Mouse (Mus musculus) liver, embryonic 11.5 days (tissue): ENCODE measurements around the gene Trappc3. TPM values are rescaled to one million over a fixed set of nuclear protein-coding genes. Genes with fewer than 3 reads are reported as not detected.

Experiments used
- ATAC-seq: fragments of 200-750 bp; cut with Nextera tagmentation; replicated peaks from 2 replicates; pipeline ENCODE4 v1.8.0; 2017; ENCODE audit warnings: moderate number of reproducible peaks, mild to moderate bottlenecking, moderate TSS enrichment, moderate library complexity; ENCODE audit not compliant: low FRiP score
- DNase-seq: peaks from one replicate; pipeline ENCODE4 v3.0.0-alpha.2; 2017; ENCODE audit warnings: low spot score
- H3K27ac ChIP-seq: fragments of 300-500 bp; sonication (generic); 2 replicates; pipeline ENCODE4 v1.5.1; 2014; ENCODE audit warnings: mild to moderate bottlenecking, low read depth, low read length, control low read depth
- H3K27me3 ChIP-seq: fragments of 300-500 bp; sonication (generic); replicated peaks from 2 replicates; pipeline ENCODE4 v1.6.1; 2014; ENCODE audit warnings: low read length, mixed read lengths; ENCODE audit not compliant: control insufficient read depth, insufficient read depth
- H3K36me3 ChIP-seq: fragments of 300-500 bp; sonication (generic); 2 replicates; pipeline ENCODE4 v1.6.1; 2014; ENCODE audit warnings: mild to moderate bottlenecking, low read length, moderate library complexity, mixed read lengths; ENCODE audit not compliant: control insufficient read depth, insufficient read depth
- H3K4me1 ChIP-seq: fragments of 300-500 bp; sonication (generic); replicated peaks from 2 replicates; pipeline ENCODE4 v1.6.1; 2014; ENCODE audit warnings: low read length, mixed read lengths; ENCODE audit not compliant: control insufficient read depth, insufficient read depth
- H3K4me2 ChIP-seq: fragments of 300-500 bp; sonication (generic); 2 replicates; pipeline ENCODE4 v1.6.1; 2014; ENCODE audit warnings: mild to moderate bottlenecking, control low read depth, moderate library complexity
- H3K4me3 ChIP-seq: fragments of 300-500 bp; sonication (generic); 2 replicates; pipeline ENCODE4 v1.5.1; 2014; ENCODE audit warnings: low read depth, low read length, control low read depth
- H3K9ac ChIP-seq: fragments of 300-500 bp; sonication (generic); 2 replicates; pipeline ENCODE4 v1.6.1; 2014; ENCODE audit warnings: low read depth, low read length, control low read depth
- H3K9me3 ChIP-seq: fragments of 300-500 bp; sonication (generic); 2 replicates; pipeline ENCODE4 v1.6.1; 2016; ENCODE audit warnings: low read length, inconsistent platforms, mixed read lengths; ENCODE audit not compliant: control insufficient read depth
- WGBS: fragments of 180-500 bp; shearing (Covaris S2); extraction: QIAGEN DNeasy Blood & Tissue Kit; methylation state at CpG from one replicate; pipeline ENCODE4 v1.1.7; 2014; 5-methylcytosine and 5-hydroxymethylcytosine counted together
- polyA plus RNA-seq: library from polyadenylated mRNA; unstranded; fragments of >200 nt; fragmentation: Nextera tagmentation; extraction: Ambion mirVana; gene quantifications from 2 replicates; pipeline ENCODE4 v1.2.1, GENCODE M21; 2014

Gene Trappc3
- polyA plus RNA-seq, 1 experiment from 2014 or later = 20.6 TPM

- peak overlapping the region; percentile 84; the same call in 1 of the 2 replicates for H3K9ac ChIP-seq
- 35% methylated on average over 9 of the region's 9 CpGs for WGBS
- no peak for DNase-seq
- H3K9me3 ChIP-seq = no peaks in the 10 kb centered on the region
- no peak for ATAC-seq
- H3K4me1 ChIP-seq = peaks cover 41% of the 10 kb centered on the region
- peak overlapping the region; percentile 94 for H3K4me2 ChIP-seq
- no peaks in the 10 kb centered on the region; the same call in 1 of the 2 replicates for H3K36me3 ChIP-seq
- H3K27me3 ChIP-seq = no peaks in the 10 kb centered on the region; the same call in 1 of the 2 replicates
- peak overlapping the region; percentile 90 for H3K4me3 ChIP-seq
- peak overlapping the region; percentile 82; the same call in 1 of the 2 replicates for H3K27ac ChIP-seq
These were observed 7.6 kb upstream of the Trappc3 start for GRCm38 (mm10) chr4:126254315-126255112.

DNA sequence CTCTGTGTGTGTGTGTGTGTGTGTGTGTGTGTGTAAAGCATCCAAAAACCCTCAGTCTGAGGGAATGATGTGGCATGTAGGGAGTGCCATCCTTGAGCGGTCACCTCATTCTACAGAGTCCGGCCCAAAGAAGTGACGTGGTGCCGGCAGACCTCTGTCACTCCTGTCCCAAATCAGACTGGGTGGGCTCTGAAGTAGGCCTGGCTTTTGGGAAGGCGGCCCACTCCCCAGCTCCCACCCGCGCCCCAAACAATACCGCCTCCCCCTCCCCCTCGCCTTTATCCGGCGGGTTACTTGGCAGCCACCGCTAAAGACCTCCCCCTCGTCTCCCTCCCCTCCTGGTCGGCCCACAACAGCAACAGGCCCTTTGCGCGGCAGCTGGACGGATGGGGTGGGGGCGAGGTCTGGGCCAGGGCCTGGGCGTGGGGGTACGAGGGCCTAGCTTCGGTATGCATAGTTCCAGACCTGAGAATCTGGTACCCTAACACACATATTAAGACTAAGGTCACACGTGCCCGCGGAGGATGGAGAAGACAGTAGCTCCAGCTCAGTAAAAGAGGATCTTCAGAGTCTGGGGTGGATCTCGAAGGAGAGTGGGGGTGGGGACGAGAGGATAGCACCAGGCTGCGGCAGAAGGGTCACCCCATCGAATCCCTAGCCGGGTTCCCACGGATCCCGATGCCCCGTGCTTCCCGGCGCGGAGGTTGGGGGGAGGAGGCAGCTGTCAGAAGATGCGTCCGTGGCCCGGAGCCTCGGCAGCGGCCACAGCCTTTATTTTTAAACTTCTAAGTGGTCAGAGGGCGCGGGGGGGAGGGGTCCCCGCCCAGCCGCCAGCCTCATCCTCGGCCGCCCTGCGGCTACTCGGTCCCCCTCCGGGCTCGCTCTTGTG lies 6.8 kb upstream of the Trappc3 start:
- Histone ChIP-seq H3K4me3 (peak overlapping the region; percentile 90), H3K4me1 (peaks cover 47% of the 10 kb centered on the region), H3K4me2 (peak overlapping the region; percentile 94), H3K27ac (peak overlapping the region; percentile 82), H3K27me3 (no peaks in the 10 kb centered on the region; the same call in 1 of the 2 replicates), H3K36me3 (no peaks in the 10 kb centered on the region; the same call in 1 of the 2 replicates), H3K9me3 (no peaks in the 10 kb centered on the region), H3K9ac (peak overlapping the region; percentile 84)
- DNase-seq (peak; percentile 57), ATAC-seq (peak; percentile 18)
- 2% methylated on average over 49 of the region's 50 CpGs for WGBS

DNA sequence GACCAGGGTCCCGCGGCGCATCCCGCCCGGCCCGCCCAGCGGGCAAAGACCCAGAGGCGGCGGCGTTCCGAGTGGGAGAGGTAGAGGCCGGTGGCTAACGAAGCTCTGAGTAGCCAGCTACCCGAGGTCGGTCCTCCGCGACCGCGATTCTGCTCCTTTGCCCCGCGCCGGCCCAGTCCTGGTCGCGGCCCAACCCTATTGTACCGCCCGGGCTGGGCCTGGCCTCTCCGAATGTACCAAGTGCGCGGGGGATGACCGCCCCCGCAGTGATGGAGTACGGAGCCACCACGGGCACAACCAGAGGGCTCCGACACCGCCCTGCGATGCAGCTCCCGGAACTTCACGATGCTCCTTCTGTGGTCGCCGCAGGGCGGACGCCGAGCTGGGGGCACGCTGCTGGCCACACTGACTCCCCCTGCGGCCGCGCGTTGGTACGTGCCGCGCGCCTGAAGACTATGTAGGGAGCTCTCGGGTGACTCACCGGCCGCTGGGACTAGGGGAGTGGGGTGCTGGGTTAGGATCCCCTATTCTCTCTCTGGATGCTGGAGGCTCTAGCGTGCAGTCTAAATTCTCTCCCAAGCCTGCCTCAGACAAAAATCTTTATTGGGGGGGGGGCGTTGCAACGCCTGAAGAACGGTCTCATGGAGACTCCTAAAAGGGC lies 5.9 kb upstream of the Trappc3 start, which contains the start of gene Map7d1:
Gene Map7d1, minus strand, starts transcription at position 213 of the 661 bp plus-strand sequence.
- H3K4me1 ChIP-seq = peaks cover 55% of the 10 kb centered on the region
- DNase-seq (peak; percentile 90), ATAC-seq (peak; percentile 84)
- no peaks in the 10 kb centered on the region for H3K9me3 ChIP-seq
- H3K27ac ChIP-seq = peak within 1 kb of the TSS; percentile 82
- no peaks in the 10 kb centered on the region; the same call in 1 of the 2 replicates for H3K36me3 ChIP-seq
- peak within 1 kb of the TSS; percentile 94 for H3K4me2 ChIP-seq
- peak within 1 kb of the TSS; percentile 84 for H3K9ac ChIP-seq
- H3K27me3 ChIP-seq = no peaks in the 10 kb centered on the region; the same call in 1 of the 2 replicates
- WGBS = under 1% methylated on average over 58 of the region's 59 CpGs
- H3K4me3 ChIP-seq = peak within 1 kb of the TSS; percentile 90

DNA sequence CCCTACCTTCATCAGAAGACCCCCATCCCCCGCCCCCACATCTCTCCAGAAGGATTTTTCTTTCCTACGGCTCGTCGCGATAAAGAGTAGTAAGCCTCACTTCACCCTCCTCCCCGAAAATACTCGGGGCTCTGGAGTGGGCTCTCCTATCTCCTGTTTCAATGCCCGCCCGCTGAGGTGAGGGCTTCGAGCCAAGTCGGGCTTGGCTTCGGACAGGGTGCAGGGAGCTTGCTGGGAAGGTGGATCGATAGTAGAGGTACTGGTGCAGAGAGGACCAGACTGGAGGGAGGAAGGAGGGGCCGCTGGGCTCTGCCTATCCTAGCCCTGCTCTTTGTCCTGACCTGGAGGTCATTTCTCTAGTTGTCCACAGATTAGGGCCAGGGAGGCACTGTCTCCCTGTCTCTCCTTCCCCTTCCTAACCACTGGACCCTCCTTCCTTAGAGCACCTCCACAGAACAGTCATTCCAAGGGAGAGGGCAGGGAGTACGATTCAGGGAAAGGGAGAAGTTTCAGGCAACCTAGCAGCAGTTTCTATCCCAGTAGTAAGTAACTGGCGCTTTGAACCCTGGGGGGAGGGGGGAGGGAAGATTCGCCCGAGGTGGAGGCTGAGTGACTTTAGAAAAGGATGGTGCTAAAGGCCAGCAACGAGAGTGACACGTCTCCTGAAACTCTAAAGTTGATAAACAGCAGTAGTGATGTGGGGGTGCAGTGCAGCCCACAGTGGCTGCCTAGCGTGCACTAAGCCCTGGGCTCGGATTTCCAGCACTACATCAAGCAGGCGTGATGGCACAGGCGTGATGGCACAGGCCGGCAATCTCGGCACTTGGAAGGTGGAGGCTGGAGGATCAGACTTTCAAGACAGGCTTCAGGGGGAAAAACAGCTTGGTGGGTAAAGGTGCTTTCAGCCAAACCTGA lies 4.9 kb upstream of the Trappc3 start:
- H3K27ac ChIP-seq = peak overlapping the region; percentile 82
- ATAC-seq = no peak
- DNase-seq = peak; percentile 66
- H3K4me1 ChIP-seq = peaks cover 58% of the 10 kb centered on the region
- H3K9ac ChIP-seq = peak overlapping the region; percentile 84
- 11% methylated on average over 26 of the region's 26 CpGs for WGBS
- peak overlapping the region; percentile 94 for H3K4me2 ChIP-seq
- no peaks in the 10 kb centered on the region for H3K36me3 ChIP-seq
- no peaks in the 10 kb centered on the region; the same call in 1 of the 2 replicates for H3K27me3 ChIP-seq
- H3K9me3 ChIP-seq = no peaks in the 10 kb centered on the region
- H3K4me3 ChIP-seq = peak overlapping the region; percentile 90

DNA sequence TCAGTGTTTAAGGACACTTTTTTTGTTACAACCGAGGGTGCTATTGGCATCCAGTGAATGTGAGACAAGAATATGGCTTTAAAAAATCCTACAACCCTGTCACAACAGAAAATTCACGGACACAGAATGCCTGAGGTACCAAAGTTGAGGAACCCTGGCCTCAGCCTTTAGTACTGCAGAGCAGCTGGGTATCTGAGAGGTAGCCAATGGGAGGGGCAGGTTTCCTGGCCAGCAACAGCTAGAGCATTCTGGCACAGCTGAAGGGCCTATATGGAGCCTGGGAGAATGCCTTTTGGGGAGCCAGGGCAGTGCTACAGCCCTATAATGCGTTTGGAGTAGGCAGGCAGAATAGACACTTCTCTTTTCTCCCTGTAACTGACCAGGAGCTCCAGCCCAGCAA lies 3.1 kb upstream of the Trappc3 start:
- Histone ChIP-seq H3K27ac (peak overlapping the region; percentile 64), H3K36me3 (no peaks in the 10 kb centered on the region), H3K4me3 (no peak overlapping the region), H3K9me3 (no peaks in the 10 kb centered on the region), H3K4me1 (peaks cover 64% of the 10 kb centered on the region), H3K27me3 (no peaks in the 10 kb centered on the region; the same call in 1 of the 2 replicates), H3K9ac (no peak overlapping the region), H3K4me2 (peak overlapping the region; percentile 65)
- DNase-seq (no peak), ATAC-seq (no peak)
- 25% methylated on average over 3 of the region's 3 CpGs for WGBS

- peak overlapping the region; percentile 24; the same call in 1 of the 2 replicates for H3K4me3 ChIP-seq
- peak; percentile 81 for DNase-seq
- H3K4me2 ChIP-seq = peak overlapping the region; percentile 65
- H3K27me3 ChIP-seq = no peaks in the 10 kb centered on the region; the same call in 1 of the 2 replicates
- no peaks in the 10 kb centered on the region for H3K36me3 ChIP-seq
- peaks cover 59% of the 10 kb centered on the region for H3K4me1 ChIP-seq
- WGBS = under 1% methylated on average over 15 of the region's 15 CpGs
- no peak for ATAC-seq
- H3K27ac ChIP-seq = peak overlapping the region; percentile 64
- no peaks in the 10 kb centered on the region for H3K9me3 ChIP-seq
- H3K9ac ChIP-seq = peak overlapping the region; percentile 39
These were observed 2.5 kb upstream of the Trappc3 start for GRCm38 (mm10) chr4:126259523-126260160.

GRCm38 (mm10) chr4:126260520-126261201 lies 1.5 kb upstream of the Trappc3 start:
- WGBS = 4% methylated on average over 10 of the region's 10 CpGs
- H3K9ac ChIP-seq = peak overlapping the region; percentile 1; the same call in 1 of the 2 replicates
- ATAC-seq (peak; percentile 70), DNase-seq (peak; percentile 69)
- H3K4me1 ChIP-seq = peaks cover 53% of the 10 kb centered on the region
- H3K4me2 ChIP-seq = peak overlapping the region; percentile 65
- H3K9me3 ChIP-seq = no peaks in the 10 kb centered on the region
- H3K27me3 ChIP-seq = no peaks in the 10 kb centered on the region; the same call in 1 of the 2 replicates
- peak overlapping the region; percentile 0; the same call in 1 of the 2 replicates for H3K4me3 ChIP-seq
- no peaks in the 10 kb centered on the region for H3K36me3 ChIP-seq
- H3K27ac ChIP-seq = peak overlapping the region; percentile 64
